Mouse (Mus musculus) embryonic facial prominence, embryonic 11.5 days (tissue): ENCODE results near the gene Fbxo24. TPM values are rescaled to one million over a fixed set of nuclear protein-coding genes. Genes with fewer than 3 reads are reported as not detected.
A peak's percentile ranks its signal among the peaks of the same experiment; 100 is the strongest.

ENCODE experiments used
- ATAC-seq: fragments of 200-750 bp; cut with Nextera tagmentation; replicated peaks from 2 replicates; pipeline ENCODE4 v1.8.0; 2017; ENCODE audit warnings: low read depth; ENCODE audit not compliant: insufficient number of reproducible peaks, low FRiP score, low TSS enrichment
- DNase-seq: peaks from one replicate; pipeline ENCODE4 v3.0.0-alpha.2; 2015; ENCODE audit warnings: low spot score
- H3K27ac ChIP-seq: fragments of 300-500 bp; sonication (generic); replicated peaks from 2 replicates; pipeline ENCODE4 v1.5.1; 2014; ENCODE audit warnings: mild to moderate bottlenecking, low read depth, low read length, control low read depth
- H3K27me3 ChIP-seq: fragments of 300-500 bp; sonication (generic); 2 replicates; pipeline ENCODE4 v1.6.1; 2014; ENCODE audit warnings: mild to moderate bottlenecking, low read length, moderate library complexity, mixed read lengths; ENCODE audit not compliant: control insufficient read depth, insufficient read depth
- H3K36me3 ChIP-seq: fragments of 300-500 bp; sonication (generic); replicated peaks from 2 replicates; pipeline ENCODE4 v1.6.1; 2014; ENCODE audit warnings: low read depth, mild to moderate bottlenecking, low read length, moderate library complexity, mixed read lengths; ENCODE audit not compliant: control insufficient read depth, insufficient read depth
- H3K4me1 ChIP-seq: fragments of 300-500 bp; sonication (generic); 2 replicates; pipeline ENCODE4 v1.6.1; 2014; ENCODE audit warnings: low read length, mixed read lengths; ENCODE audit not compliant: control insufficient read depth, insufficient read depth
- H3K4me2 ChIP-seq: fragments of 300-500 bp; sonication (generic); 2 replicates; pipeline ENCODE4 v1.6.1; 2014; ENCODE audit warnings: low read depth, mild to moderate bottlenecking, control low read depth, low read length, moderate library complexity
- H3K4me3 ChIP-seq: fragments of 300-500 bp; sonication (generic); 2 replicates; pipeline ENCODE4 v1.5.1; 2014; ENCODE audit warnings: low read depth, low read length, control low read depth
- H3K9ac ChIP-seq: fragments of 300-500 bp; sonication (generic); replicated peaks from 2 replicates; pipeline ENCODE4 v1.6.1; 2014; ENCODE audit warnings: mild to moderate bottlenecking, control low read depth, low read length
- H3K9me3 ChIP-seq: fragments of 300-500 bp; sonication (generic); replicated peaks from 2 replicates; pipeline ENCODE4 v1.6.1; 2016; ENCODE audit warnings: mild to moderate bottlenecking, low read length, inconsistent platforms, mixed read lengths; ENCODE audit not compliant: control insufficient read depth
- WGBS: fragments of 180-500 bp; shearing (Covaris S2); extraction: QIAGEN DNeasy Blood & Tissue Kit; methylation state at CpG from one replicate; pipeline ENCODE4 v1.1.7; 2014; 5-methylcytosine and 5-hydroxymethylcytosine counted together
- polyA plus RNA-seq: library from polyadenylated mRNA; unstranded; fragments of >200 nt; fragmentation: Nextera tagmentation; extraction: Ambion mirVana; gene quantifications from 2 replicates; pipeline ENCODE4 v1.2.1, GENCODE M21; 2014

Gene Fbxo24
- polyA plus RNA-seq, 1 experiment from 2014 or later: 0.13 TPM

- DNase-seq (no peak), ATAC-seq (no peak)
- H3K27ac ChIP-seq: 0 out of 2 replicates have a peak overlapping the region, but pooled peaks have one; percentile 1
These were observed 19.5 kb downstream of the Fbxo24 start for GRCm38 (mm10) chr5:137609292-137609691.

GRCm38 (mm10) chr5:137608654-137609190, 20.1 kb downstream of the Fbxo24 start:
- Histone ChIP-seq H3K4me3 (peak overlapping the region; percentile 20; the same call in 1 of the 2 replicates), H3K36me3 (no peaks in the 10 kb centered on the region; the same call in 1 of the 2 replicates), H3K4me2 (peak overlapping the region; percentile 36), H3K27me3 (no peaks in the 10 kb centered on the region), H3K9ac (peak overlapping the region; percentile 32), H3K9me3 (no peaks in the 10 kb centered on the region), H3K4me1 (peaks cover 16% of the 10 kb centered on the region), H3K27ac (0 out of 2 replicates have a peak overlapping the region, but pooled peaks have one; percentile 1)
- WGBS: 14% methylated on average over 23 of the region's 23 CpGs
- DNase-seq: no peak
- no peak for ATAC-seq

More at GRCm38 (mm10) chr5:137609292-137609691, 19.5 kb downstream of the Fbxo24 start:
- Histone ChIP-seq H3K9me3 (no peaks in the 10 kb centered on the region), H3K36me3 (no peaks in the 10 kb centered on the region; the same call in 1 of the 2 replicates), H3K4me2 (peak overlapping the region; percentile 36), H3K4me1 (peaks cover 16% of the 10 kb centered on the region), H3K27me3 (no peaks in the 10 kb centered on the region), H3K4me3 (0 out of 2 replicates have a peak overlapping the region, but pooled peaks have one; percentile 5), H3K9ac (no peak overlapping the region)
- WGBS: 43% methylated on average over 3 of the region's 3 CpGs

- Histone ChIP-seq H3K4me3 (peak overlapping the region; percentile 20), H3K4me2 (peak overlapping the region; percentile 36), H3K4me1 (peaks cover 16% of the 10 kb centered on the region), H3K36me3 (no peaks in the 10 kb centered on the region; the same call in 1 of the 2 replicates), H3K27me3 (no peaks in the 10 kb centered on the region), H3K9ac (peak overlapping the region; percentile 32), H3K27ac (no peak overlapping the region), H3K9me3 (no peaks in the 10 kb centered on the region)
- WGBS: 18% methylated on average over 26 of the region's 26 CpGs
- DNase-seq (no peak), ATAC-seq (no peak)
These were observed 20.7 kb downstream of the Fbxo24 start for GRCm38 (mm10) chr5:137607860-137608653.

GRCm38 (mm10) chr5:137601365-137601729, 27.5 kb downstream of the Fbxo24 start:
- H3K27ac ChIP-seq: no peak overlapping the region
- H3K27me3 ChIP-seq: no peaks in the 10 kb centered on the region
- no peaks in the 10 kb centered on the region for H3K36me3 ChIP-seq
- no peaks in the 10 kb centered on the region for H3K9me3 ChIP-seq
- no peaks in the 10 kb centered on the region for H3K4me1 ChIP-seq
- DNase-seq: peak; percentile 58
- H3K4me2 ChIP-seq: peak overlapping the region; percentile 59
- no peak for ATAC-seq
- H3K9ac ChIP-seq: peak overlapping the region; percentile 39
- H3K4me3 ChIP-seq: peak overlapping the region; percentile 64
- 0% methylated on average over 22 of the region's 22 CpGs for WGBS

GRCm38 (mm10) chr5:137600619-137601364, 28.0 kb downstream of the Fbxo24 start, which contains the start of gene Mospd3:
Gene Mospd3, minus strand, starts transcription at chr5:137601058.
- WGBS: under 1% methylated on average over 41 of the region's 41 CpGs
- Histone ChIP-seq H3K27me3 (no peaks in the 10 kb centered on the region), H3K9me3 (no peaks in the 10 kb centered on the region), H3K4me3 (peak within 1 kb of the TSS; percentile 64), H3K4me1 (no peaks in the 10 kb centered on the region), H3K4me2 (peak within 1 kb of the TSS; percentile 95), H3K9ac (peak within 1 kb of the TSS; percentile 61), H3K36me3 (no peaks in the 10 kb centered on the region), H3K27ac (0 out of 2 replicates have a peak within 1 kb of the TSS, but pooled peaks have one; percentile 52)
- DNase-seq: peak; percentile 98
- ATAC-seq: peak; percentile 94

GRCm38 (mm10) chr5:137600281-137600618, 28.6 kb downstream of the Fbxo24 start:
- Histone ChIP-seq H3K36me3 (no peaks in the 10 kb centered on the region), H3K27me3 (no peaks in the 10 kb centered on the region), H3K9ac (peak overlapping the region; percentile 61), H3K4me3 (peak overlapping the region; percentile 64), H3K27ac (no peak overlapping the region), H3K4me1 (no peaks in the 10 kb centered on the region), H3K9me3 (no peaks in the 10 kb centered on the region), H3K4me2 (peak overlapping the region; percentile 95)
- peak; percentile 17 for DNase-seq
- WGBS: 2% methylated on average over 19 of the region's 19 CpGs
- ATAC-seq: peak; percentile 71

GRCm38 (mm10) chr5:137599600-137599999, 29.2 kb downstream of the Fbxo24 start:
- DNase-seq (no peak), ATAC-seq (no peak)
- Histone ChIP-seq H3K9ac (peak overlapping the region; percentile 61), H3K9me3 (no peaks in the 10 kb centered on the region), H3K36me3 (no peaks in the 10 kb centered on the region), H3K4me2 (peak overlapping the region; percentile 95), H3K4me1 (no peaks in the 10 kb centered on the region), H3K4me3 (peak overlapping the region; percentile 64), H3K27ac (no peak overlapping the region), H3K27me3 (no peaks in the 10 kb centered on the region)
- 54% methylated on average over 9 of the region's 9 CpGs for WGBS
